Mouse (Mus musculus) megakaryocyte, embryonic 14.5 days (primary cell): ENCODE measurements at regions not wholly inside any gene's neighbourhood (a gene's known extent, or its start where the extent isn't known, plus 50 kb on each side); places are given as distances from the start of the nearest gene placed in this dataset.

Experiments used
- FLI1 ChIP-seq: IDR thresholded peaks from 2 replicates; pipeline ENCODE4 v1.6.1; 2012; ENCODE audit warnings: low read length, inconsistent platforms, mixed read lengths
- GATA1 ChIP-seq: IDR thresholded peaks from 3 replicates; pipeline ENCODE4 v1.6.1; 2012; ENCODE audit warnings: mixed read lengths, low read length, inconsistent platforms, borderline replicate concordance

GRCm38 (mm10) chr2:74207440-74207839 is 296.3 kb upstream of the Atp5g3 start:
- no peak for TF ChIP-seq GATA1
- TF ChIP-seq FLI1, result no peak
